Mouse (Mus musculus): ENCODE data around the gene Gm10392.

DNA sequence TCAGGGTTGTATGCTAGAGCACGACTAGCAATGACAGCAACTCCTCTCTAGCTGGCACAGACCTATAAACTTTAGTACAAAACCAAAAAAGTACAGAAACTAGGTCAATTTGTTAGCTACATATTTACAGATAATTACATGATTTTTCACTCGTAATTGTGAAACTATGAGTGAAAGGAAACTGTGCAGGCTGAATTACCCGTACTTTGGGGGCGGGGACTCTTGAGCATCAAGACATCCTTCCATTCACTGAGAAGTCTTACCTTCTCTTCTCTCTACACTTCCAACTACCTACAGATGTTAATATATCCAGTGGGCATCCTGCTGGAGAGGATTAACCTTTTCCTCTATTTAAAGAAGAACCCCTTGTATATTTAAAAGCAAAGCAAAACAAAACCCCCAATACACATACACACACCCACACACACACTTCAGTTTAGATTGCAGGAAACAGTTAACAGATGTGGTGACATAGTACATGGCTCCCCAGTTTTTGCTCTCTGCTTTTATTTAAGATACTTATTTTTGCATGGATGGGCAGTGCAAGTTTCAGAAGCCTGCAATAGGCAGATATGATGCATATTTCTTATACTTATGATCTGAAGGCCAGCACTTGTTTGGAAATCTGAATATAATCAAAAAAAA, 13.3 kb upstream of the Gm10392 start:
- TF ChIP-seq MYOG (IDR thresholded peaks at IDR 0.05; ENCODE audit: control insufficient read depth, extremely low read depth, insufficient read length) (no peak), CTCF (IDR thresholded peaks at IDR 0.05; ENCODE audit: control insufficient read depth, insufficient read depth, insufficient read length) (no peak), MAX (IDR thresholded peaks at IDR 0.05) (no peak), FOSL1 (IDR thresholded peaks at IDR 0.05; ENCODE audit: insufficient read depth, low read length, poor library complexity, severe bottlenecking) (no peak), USF1 (IDR thresholded peaks at IDR 0.05; ENCODE audit: low read depth) (no peak)
